Mouse (Mus musculus) liver, embryonic 14.5 days (tissue): Measurements from ENCODE around the gene Slc17a8.

Experiments
- CTCF ChIP-seq: IDR thresholded peaks from 2 replicates; pipeline ENCODE4 v1.5.1; 2016; ENCODE audit warnings: antibody characterized with exemption, low read depth, control low read depth
- EP300 ChIP-seq: IDR thresholded peaks from 2 replicates; pipeline ENCODE4 v1.6.1; 2016; ENCODE audit warnings: antibody characterized with exemption, low read depth

GRCm38 (mm10) chr10:89548028-89548427, 73.0 kb downstream of the Slc17a8 start:
- TF ChIP-seq CTCF (no peak), EP300 (no peak)
